ENCODE assay signal across 8 mouse cellular contexts in genomic region chr4:141139116-141139970, GRCm38 (mm10). TPM values are rescaled to one million over a fixed set of nuclear protein-coding genes. Genes with fewer than 3 reads are reported as not detected.
DNase-seq lines count a peak whose midpoint lies in the region; ATAC-seq and TF ChIP-seq lines count a peak whose summit lies in the region.

Gene Szrd1, minus strand, starts transcription at chr4:141139775.

- H3K4me3 ChIP-seq in bone marrow, adult 2 months (replicated peaks; ENCODE audit: control insufficient read depth, low read depth, low read length), result peak within 1 kb of the TSS; percentile 87
- H3K4me3 ChIP-seq in embryonic facial prominence, embryonic 15.5 days (replicated peaks), result peak within 1 kb of the TSS; percentile 94
- peak within 1 kb of the TSS; percentile 89 for H3K4me3 ChIP-seq in kidney, embryonic 14.5 days (ENCODE audit: low read length)
- H3K4me3 ChIP-seq in limb, embryonic 15.5 days, result peak within 1 kb of the TSS; percentile 88

- TF ChIP-seq CTCF in bone marrow, adult 2 months (IDR thresholded peaks at IDR 0.05; ENCODE audit: control insufficient read depth, insufficient read depth, low read length), result no peak

- peak; percentile 99 for DNase-seq in 416B (ENCODE audit: low read depth)
- DNase-seq in heart, adult 9 months (ENCODE audit: low spot score in 2 of 2), result peak; percentile 97 to 98
- DNase-seq in monocyte, adult 2 months (ENCODE audit: low read depth in 1 of 2, low spot score in 2 of 2), result peak; percentile 96 to 97
- DNase-seq in spleen, postnatal 36 days (ENCODE audit: low spot score in 2 of 2), result peak; percentile 99

- H3K4me2 ChIP-seq in embryonic facial prominence, embryonic 15.5 days (replicated peaks), result peak within 1 kb of the TSS; percentile 88
- peak within 1 kb of the TSS; percentile 92 for H3K4me2 ChIP-seq in kidney, embryonic 14.5 days (replicated peaks; ENCODE audit: low read depth, low read length)
- H3K4me2 ChIP-seq in limb, embryonic 15.5 days, result peak within 1 kb of the TSS; percentile 84

- peak within 1 kb of the TSS; percentile 95 for H3K27ac ChIP-seq in bone marrow, adult 2 months (ENCODE audit: control insufficient read depth, insufficient read depth, low read depth, low read length, poor library complexity)
- H3K27ac ChIP-seq in embryonic facial prominence, embryonic 15.5 days (replicated peaks), result peak within 1 kb of the TSS; percentile 98
- H3K27ac ChIP-seq in kidney, embryonic 14.5 days (ENCODE audit: low read depth, low read length), result peak within 1 kb of the TSS; percentile 97
- H3K27ac ChIP-seq in limb, embryonic 15.5 days, result peak within 1 kb of the TSS; percentile 97

- TF ChIP-seq POLR2A in bone marrow, adult 2 months (IDR thresholded peaks at IDR 0.05; ENCODE audit: borderline replicate concordance, control insufficient read depth, low read depth, low read length), result peak; percentile 73; the same call in 1 of the 2 replicates

- H3K27me3 ChIP-seq in embryonic facial prominence, embryonic 15.5 days, result no peaks in the 10 kb centered on the region
- H3K27me3 ChIP-seq in kidney, embryonic 14.5 days (ENCODE audit: control insufficient read depth, insufficient read depth, low read length), result no peaks in the 10 kb centered on the region
- no peaks in the 10 kb centered on the region for H3K27me3 ChIP-seq in limb, embryonic 15.5 days

- peak; percentile 94 for ATAC-seq in embryonic facial prominence, embryonic 15.5 days (ENCODE audit: insufficient number of reproducible peaks, low FRiP score, low TSS enrichment, low read depth)
- peak; percentile 94 for ATAC-seq in kidney, embryonic 14.5 days (ENCODE audit: low FRiP score, low TSS enrichment)
- peak; percentile 94 for ATAC-seq in limb, embryonic 15.5 days (ENCODE audit: insufficient number of reproducible peaks, low FRiP score, low TSS enrichment, low read depth)

- no peaks in the 10 kb centered on the region for H3K36me3 ChIP-seq in embryonic facial prominence, embryonic 15.5 days
- H3K36me3 ChIP-seq in kidney, embryonic 14.5 days (ENCODE audit: control insufficient read depth, insufficient read depth, low read length), result peaks cover 3% of the 10 kb centered on the region; the same call in 1 of the 2 replicates
- no peaks in the 10 kb centered on the region for H3K36me3 ChIP-seq in limb, embryonic 15.5 days

- H3K4me1 ChIP-seq in bone marrow, adult 2 months (ENCODE audit: control insufficient read depth, insufficient read depth, low read length), result peaks cover 4% of the 10 kb centered on the region; the same call in 1 of the 2 replicates
- H3K4me1 ChIP-seq in embryonic facial prominence, embryonic 15.5 days, result peaks cover 49% of the 10 kb centered on the region
- peaks cover 34% of the 10 kb centered on the region for H3K4me1 ChIP-seq in kidney, embryonic 14.5 days (ENCODE audit: control insufficient read depth, insufficient read depth, low read length)
- peaks cover 38% of the 10 kb centered on the region for H3K4me1 ChIP-seq in limb, embryonic 15.5 days

- H3K9me3 ChIP-seq in embryonic facial prominence, embryonic 15.5 days (replicated peaks), result no peaks in the 10 kb centered on the region
- no peaks in the 10 kb centered on the region for H3K9me3 ChIP-seq in kidney, embryonic 14.5 days (ENCODE audit: control insufficient read depth, low read length)
- H3K9me3 ChIP-seq in limb, embryonic 15.5 days, result no peaks in the 10 kb centered on the region

- peak within 1 kb of the TSS; percentile 76 for H3K9ac ChIP-seq in embryonic facial prominence, embryonic 15.5 days
- H3K9ac ChIP-seq in kidney, embryonic 14.5 days (ENCODE audit: low read depth, low read length), result peak within 1 kb of the TSS; percentile 90
- peak within 1 kb of the TSS; percentile 87 for H3K9ac ChIP-seq in limb, embryonic 15.5 days

- under 1% methylated on average over 63 of the region's 63 CpGs for WGBS in bone marrow, adult 2 months
- under 1% methylated on average over 63 of the region's 63 CpGs for WGBS in embryonic facial prominence, embryonic 15.5 days
- WGBS in kidney, embryonic 14.5 days, result 1% methylated on average over 61 of the region's 63 CpGs
- WGBS in limb, embryonic 15.5 days, result under 1% methylated on average over 63 of the region's 63 CpGs

RNA-seq across cellular contexts. Expression of gene Szrd1, which starts in this region (rescaled TPM):
- 23.6 and 31.2 TPM in 2 replicates for polyA plus RNA-seq in bone marrow, adult 2 months (2011; ENCODE audit: insufficient read depth, insufficient read length, low replicate concordance, missing spikeins)
- polyA plus RNA-seq in embryonic facial prominence, embryonic 15.5 days (2015; fragmentation: Nextera tagmentation; extraction: Ambion mirVana), result 43.9 and 45.1 TPM in 2 replicates
- 23.3 and 46.4 TPM in 2 replicates for polyA plus RNA-seq in kidney, embryonic 14.5 days (2014; fragmentation: Nextera tagmentation; extraction: Ambion mirVana)
- polyA plus RNA-seq in limb, embryonic 15.5 days (2015; fragmentation: Nextera tagmentation; extraction: Ambion mirVana), result 46.9 and 51.9 TPM in 2 replicates

Comparison
In these comparisons a context has a peak if more than half of its experiments do, and no peak if none do; other contexts are left out.
1. Peak in every context shown above with its lines: DNase-seq, ATAC-seq, H3K4me3 ChIP-seq and H3K27ac ChIP-seq.